Mouse (Mus musculus) cerebellum, postnatal 25 days (tissue): ENCODE results near the gene Vasn.

Source experiments
- DNase-seq, 2 experiments: peaks; one replicate each; pipeline ENCODE4 v3.0.0; 2021; ENCODE audit warnings: mixed read lengths in 2 of 2

The Vasn gene

DNA sequence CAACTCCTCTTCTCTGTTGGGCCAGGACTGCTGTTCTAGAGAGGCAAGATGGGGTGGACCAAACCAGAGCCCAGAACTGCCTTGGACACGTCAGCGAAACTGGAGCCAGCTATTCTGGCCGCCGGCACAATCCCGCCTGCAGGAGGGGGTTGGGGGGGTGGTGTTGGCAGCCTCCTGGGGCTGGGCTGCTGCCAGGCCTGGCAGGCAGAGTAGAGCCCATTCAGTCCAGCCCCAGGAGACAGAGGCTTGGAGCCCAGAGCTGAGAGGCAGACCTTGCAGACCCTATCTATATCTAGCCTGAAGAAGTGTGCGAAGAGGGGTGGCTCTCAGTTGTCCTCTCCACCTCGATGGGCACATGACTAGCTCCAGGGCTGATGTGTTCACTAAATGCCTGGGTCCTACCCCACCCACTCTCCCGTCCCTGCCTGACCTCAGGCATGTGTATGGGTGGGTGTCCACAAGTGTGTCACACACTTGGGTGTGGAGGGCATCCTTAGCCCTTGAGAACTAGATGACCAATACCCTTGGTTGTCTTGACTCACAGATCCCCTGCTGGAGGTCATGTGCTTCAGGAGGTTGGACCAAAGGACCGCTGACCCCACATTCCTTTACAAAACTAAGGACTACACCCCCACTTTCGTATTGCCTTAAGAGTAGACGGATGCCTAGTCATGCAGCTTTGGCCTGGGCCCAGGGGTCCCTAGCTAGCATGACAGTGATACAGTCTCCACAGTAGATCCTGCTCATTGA is 4.1 kb downstream of the Vasn start:
- peak; percentile 85 to 90 for DNase-seq

DNA sequence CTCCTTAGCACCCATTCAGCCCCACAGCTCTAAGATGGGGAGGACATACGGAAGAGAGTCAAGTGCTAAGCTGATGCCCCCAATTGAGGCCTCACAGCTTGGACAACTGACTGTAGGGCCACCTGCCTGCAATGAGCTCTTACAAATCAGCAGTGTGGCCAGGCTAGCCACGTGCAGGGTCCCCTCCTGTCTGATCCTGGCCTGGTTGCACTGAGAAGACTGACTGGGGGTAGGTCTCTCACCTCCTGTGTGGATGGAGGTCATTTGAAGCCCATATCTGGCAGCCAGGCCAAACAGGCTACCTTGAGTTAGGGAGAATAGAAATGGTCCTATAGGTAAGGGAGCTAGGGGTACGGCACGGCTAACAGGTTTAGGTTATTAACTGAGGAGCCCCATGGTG is 6.1 kb downstream of the Vasn start:
- no peak for DNase-seq

DNA sequence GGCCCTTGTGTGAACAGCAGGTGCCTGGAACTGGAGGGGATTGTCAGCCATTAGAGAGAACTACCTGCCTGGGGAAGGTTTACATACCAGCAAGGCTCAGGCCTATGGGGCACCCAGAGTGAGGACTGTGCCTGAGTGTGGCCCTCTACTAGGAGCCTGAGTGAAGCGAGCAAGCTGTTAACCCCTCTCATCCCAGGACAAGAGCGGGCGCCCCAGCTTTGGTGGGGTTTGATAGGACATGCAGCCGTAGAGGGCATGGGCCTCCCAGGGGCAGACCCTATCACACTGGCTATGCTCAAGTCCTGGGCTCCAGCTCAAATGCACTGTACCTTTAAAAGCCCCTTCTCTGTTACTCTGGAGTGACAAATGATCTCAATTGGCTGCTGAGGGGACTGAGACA is 7.1 kb downstream of the Vasn start:
- no peak for DNase-seq

DNA sequence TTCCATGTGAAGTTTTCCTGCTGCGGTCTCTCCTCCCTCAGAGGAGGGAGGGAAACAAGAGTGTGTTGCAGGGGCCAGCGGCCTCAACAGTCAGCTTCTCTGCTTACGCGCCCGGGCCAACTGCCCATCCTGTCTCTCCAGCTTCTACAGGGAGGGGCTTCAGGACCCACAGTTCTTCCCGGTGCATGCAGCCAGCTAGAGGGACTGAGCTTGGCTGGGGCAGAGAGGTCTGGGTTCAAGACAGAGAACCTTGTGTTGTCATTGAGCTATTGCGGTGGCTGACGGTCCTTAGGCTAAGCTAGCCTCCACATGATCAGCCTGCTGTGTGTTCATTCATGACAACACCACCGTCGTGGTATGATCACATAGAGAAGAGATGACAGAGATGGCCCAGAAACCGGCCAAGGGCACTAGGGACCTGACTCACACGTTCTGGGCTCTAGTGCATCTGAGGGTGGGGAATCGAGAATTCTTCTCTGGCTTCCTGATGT is 8.0 kb downstream of the Vasn start:
- no peak for DNase-seq

DNA sequence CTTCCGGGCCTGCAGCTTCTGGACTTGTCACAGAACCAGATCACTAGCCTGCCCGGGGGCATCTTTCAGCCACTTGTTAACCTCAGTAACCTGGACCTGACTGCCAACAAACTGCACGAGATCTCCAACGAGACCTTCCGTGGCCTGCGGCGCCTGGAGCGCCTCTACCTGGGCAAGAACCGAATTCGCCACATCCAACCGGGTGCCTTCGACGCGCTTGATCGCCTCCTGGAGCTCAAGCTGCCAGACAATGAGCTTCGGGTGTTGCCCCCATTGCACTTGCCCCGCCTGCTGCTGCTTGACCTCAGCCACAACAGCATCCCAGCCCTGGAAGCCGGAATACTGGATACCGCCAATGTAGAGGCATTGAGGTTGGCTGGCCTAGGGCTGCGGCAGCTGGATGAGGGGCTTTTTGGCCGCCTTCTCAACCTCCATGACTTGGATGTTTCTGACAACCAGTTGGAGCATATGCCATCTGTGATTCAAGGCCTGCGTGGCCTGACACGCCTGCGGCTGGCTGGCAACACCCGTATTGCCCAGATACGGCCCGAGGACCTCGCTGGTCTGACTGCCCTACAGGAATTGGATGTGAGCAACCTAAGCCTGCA is 8.8 kb downstream of the Vasn start:
- no peak for DNase-seq

DNA sequence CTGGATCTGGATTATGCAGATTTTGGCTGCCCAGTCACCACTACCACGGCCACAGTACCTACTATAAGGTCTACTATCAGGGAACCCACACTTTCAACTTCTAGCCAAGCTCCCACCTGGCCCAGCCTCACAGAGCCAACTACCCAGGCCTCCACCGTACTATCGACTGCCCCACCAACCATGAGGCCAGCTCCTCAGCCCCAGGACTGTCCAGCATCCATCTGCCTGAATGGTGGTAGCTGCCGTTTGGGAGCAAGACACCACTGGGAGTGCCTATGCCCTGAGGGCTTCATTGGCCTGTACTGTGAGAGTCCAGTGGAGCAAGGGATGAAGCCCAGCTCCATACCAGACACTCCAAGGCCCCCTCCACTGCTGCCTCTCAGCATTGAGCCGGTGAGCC is 9.5 kb downstream of the Vasn start:
- DNase-seq: no peak

DNA sequence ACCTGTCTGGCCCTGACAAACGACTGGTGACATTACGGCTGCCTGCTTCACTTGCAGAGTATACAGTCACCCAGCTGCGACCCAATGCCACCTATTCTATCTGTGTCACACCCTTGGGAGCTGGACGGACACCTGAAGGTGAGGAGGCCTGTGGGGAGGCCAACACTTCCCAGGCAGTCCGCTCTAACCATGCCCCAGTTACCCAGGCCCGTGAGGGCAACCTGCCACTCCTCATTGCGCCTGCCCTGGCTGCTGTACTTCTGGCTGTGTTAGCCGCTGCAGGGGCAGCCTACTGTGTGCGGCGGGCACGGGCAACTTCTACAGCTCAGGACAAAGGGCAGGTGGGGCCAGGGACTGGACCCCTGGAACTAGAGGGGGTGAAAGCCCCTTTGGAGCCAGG is 10.0 kb downstream of the Vasn start:
- no peak for DNase-seq

DNA sequence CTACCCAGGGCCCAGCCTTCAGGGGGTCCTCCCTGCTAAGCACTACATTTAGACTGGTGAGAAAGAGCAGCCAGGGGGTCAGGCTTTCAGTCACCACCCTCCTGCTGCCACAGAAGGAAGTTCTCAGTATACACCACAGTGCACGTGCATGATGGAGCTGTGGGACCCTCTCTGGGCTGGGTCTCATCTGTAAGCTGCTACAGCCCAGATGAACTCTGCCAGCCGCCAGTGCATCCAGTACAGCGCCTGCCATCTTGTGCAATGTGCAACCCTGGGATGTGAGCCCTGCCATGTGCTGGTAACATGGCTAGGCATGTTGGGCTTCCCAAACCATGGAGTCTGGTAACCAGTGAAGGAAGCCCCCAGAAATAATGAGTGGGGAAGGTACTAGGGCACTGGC is 10.4 kb downstream of the Vasn start:
- DNase-seq: no peak

DNA sequence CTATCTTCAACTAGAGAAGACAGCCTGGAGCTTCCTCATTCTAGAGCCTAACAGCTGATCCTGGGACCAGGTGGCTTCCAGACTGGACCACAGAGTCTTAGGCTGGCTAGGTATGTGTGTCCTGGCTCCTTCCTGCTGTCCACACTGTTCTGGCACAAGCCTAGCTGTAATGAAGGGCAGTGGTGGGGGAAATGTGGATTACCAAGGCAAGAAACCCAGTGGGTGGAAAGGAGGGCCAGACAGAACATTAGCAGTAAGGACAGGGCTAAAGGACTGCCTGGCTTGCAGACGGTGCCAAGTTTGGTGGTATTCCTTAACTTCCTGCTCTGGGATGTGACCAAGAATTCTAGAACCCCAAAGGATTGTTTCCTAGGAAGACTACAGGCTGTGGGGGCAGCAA is 11.3 kb downstream of the Vasn start:
- DNase-seq: no peak

DNA sequence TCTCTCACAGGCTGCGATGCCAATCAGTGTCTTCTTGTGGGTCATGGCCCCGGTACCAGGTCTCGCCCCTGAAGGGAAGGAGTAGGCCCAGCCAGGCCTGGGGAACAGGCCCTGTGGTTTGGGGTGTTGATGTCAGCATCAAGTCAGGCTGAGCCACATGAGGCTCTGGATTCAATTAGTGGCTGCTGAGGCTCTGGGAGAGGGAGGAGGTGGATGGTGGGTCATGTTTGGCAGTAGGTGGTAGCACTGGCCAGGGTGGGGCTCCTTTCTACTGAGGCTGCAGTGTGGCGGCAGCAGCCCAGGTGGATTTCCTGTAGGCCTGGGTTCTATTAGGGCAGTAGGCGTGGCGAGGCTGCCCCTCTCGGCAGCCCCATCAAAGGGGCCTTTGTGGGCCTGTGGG is 11.9 kb downstream of the Vasn start:
- no peak for DNase-seq

DNA sequence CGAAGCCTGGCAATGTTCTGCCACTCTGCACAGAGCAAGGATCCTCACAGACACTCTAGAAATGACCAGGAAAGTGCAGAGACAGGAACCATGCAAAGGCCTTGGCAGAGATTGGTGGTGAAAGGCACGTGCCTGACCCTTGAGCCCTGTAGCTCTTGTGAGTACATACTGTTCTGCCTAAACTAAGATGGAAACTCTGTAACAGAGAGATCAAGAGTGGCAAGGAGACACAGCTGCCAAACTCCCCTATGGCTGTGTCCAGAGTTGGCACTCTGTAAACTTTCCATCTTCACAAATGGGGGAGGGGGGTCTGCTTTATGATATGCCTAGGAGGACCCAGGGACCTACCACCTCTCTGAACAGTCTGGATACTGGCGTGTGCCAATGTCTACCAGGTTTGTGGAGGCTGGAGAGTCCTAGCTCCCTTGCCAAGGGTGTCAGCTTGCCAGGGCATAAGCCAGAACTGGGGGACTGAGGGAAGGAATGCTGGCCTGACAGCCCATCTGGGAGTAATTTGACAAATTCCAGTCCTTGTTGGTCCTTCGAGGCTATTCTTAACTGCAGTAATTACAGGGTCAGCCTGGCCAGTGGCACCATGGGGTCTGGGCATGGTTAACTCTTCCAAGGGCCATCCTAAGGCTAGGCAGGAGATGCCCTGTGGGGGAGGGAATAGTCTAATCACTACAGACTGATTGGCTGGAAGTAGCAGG is 13.1 kb downstream of the Vasn start:
- peak; percentile 80 to 84 for DNase-seq

DNA sequence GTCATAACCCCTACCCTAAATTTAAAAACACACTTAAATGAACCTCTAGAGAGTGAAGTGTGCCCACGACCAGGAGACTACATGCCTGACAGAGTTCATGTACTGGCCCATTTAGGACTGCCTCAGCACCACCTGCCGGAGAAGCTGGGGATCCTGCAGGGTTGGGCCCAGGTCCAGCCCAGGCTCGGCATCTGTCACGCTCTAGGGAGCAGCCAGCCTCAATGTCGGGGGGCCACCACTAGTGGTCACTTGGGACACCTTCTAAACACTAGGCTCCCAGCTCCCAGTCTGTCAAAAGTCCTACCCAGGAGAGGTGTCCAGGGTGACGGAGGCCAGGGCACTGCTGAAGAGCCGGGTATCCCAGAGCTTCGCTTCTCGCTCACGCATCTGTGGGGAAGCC is 15.0 kb downstream of the Vasn start:
- DNase-seq: peak; percentile 48 to 67

DNA sequence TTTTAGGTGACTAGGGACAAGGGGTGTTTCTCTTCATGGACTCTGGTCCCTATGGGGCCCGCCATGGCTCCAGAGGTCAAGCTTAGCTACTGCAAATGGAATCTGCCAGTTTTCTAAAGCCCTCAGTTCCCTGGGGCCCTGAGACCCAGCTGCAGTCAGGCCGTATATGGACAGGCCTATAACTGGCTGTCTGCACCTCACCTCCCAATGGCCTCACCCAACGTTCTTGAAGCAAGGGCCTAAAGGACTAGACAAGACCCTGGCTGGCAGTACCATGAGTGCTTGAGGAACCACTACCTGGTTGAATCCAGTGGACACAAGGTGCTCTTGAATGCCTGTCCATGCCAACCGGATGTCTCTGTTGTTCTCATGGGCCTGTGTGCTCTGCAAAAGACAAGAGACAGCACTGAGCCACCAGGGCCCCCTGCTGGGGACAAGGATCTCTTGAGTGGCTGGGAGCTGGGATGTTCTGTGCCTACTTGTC is 15.6 kb downstream of the Vasn start:
- peak in 1 of 2 experiments; percentile 34 for DNase-seq

DNA sequence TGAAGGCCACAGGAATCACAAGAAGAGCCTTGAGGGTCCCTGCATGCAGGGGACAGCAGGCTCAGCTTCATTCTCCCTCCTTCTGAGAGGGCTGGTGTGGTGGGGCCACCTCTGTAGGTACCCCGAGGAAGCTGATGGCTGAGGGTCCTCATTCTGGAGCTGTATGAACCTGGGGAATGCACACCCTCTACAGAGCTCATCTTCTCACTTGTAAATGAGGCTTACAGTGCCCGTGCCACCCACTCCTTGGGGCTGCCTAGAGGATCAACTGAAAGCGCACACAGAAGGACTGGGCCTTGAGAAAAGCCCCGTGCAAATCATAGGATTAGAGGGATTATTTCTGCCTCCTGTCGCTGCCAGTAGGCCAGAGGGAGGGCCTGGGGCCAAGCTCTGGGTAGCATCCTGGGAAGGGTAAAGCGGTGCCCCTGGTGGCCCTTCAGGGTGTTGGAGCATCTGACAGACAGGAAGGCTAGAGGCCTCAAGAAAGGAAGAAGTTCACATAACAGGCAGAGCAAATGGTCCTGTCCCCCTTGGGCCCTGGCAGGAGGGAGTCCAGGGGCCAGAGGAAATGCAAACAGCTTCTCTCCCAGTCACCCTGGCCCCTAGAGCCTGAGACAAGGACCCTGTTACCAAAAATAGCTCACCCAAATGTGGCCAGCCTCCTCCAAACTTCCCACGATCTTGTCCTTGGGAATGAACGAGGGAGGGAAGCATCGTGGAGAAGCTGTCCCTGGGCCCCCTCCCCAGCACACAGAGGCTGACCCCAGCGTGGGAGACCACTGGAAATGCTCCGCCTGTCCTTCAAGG is 16.2 kb downstream of the Vasn start:
- DNase-seq: peak in 1 of 2 experiments; percentile 42

DNA sequence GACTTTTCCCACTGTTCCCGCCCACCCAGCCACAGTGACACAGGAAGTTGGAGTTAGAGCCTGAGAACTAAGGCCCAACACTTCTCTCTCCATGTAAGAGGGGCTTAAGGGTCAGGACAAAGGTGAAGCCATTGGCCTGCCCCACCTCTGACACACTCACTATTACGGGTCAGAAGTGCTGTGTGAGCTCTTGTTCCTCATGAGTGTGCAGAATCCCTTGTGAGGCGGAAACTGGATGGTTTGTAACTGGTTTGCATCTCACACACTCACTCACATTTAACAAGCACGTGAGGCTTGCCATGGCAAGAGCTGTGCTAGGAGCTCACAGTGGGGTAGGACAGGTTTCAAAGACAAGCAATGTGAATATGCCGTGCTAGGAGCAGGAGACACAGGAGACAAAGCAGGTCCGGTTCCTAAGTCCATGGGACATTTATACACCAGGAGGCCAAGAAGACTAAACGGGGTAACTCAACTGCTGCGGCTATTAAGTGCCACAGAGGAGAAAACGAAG is 16.9 kb downstream of the Vasn start:
- DNase-seq: no peak

DNA sequence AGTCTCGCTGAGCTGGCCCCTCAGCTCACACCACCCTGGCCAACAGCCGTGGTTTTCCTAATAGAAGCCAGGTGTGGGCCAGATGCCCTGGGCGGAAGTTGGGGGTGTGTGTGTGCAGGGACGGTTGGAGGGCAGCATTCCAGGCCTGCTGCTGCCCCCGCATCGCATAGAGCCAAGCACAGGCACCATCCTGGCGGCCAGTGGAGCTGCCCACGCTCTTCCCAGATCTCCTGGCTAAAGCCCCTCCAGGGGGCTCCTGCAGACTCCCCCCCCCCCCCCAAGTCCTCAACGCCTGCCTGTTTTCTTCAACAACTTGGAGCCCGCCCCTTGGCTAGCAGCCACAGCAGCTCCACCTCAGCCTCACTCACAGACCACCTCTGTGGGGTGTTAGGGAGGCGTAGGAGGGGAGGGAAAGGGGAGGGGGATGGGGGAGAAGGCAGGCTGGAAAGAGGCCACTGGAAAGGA is 19.1 kb downstream of the Vasn start:
- no peak for DNase-seq

DNA sequence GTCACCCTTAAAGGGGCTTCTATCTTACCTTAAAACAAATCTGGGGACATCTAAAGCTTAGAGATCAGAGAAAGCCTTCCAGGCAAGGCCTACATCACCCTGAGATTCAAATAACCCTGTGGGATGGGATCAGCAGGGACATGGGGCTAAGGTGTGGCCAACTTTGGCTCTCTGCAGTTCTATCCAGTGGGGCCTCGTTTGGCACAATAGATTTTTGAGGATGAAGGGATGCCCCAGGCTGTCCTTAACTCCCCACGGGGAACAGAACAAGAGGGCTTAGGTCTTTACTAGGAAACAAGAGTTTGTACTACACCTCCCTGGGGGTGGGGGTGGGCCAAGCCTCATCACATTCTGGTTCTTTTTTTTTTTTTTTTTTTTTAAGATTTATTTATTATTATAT is 19.6 kb downstream of the Vasn start:
- no peak for DNase-seq

DNA sequence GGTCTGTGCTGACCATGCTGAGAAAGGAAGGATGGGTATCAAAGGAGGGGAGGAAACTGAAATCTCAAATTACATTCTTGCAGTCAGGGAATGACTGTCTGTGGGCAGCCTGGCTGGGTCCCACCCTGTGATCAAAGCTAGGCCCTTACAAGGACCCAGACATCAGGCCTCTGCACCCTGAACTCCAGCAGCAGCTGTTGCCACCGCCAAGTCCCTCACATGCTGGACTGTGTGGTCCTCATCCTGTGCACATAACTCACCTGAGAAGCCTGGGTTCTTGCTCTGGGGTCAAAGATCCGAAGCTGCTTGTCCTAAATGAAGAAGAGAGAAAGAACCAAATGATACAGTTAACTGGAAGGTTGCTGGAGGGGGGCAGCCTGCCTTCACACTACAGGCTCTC is 21.9 kb downstream of the Vasn start:
- no peak for DNase-seq

DNA sequence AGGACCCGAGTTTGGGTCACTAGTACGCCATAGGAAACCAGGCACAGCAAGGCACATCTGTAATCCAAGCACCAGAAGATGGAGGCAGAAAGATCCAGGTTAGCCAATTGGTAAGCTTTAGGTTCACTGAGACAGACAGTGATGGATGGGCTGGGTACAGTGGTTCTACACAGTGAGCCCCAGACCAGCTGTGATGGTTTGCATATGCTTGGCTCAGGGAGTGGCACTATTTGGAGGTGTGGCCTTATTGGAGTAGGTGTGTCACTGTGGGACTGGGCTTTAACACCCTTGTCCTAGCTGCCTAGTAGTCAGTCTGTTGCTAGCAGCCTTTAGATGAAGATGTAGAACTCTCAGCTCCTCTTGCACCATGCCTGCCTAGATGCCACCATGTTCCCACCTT is 24.1 kb downstream of the Vasn start:
- no peak for DNase-seq

DNA sequence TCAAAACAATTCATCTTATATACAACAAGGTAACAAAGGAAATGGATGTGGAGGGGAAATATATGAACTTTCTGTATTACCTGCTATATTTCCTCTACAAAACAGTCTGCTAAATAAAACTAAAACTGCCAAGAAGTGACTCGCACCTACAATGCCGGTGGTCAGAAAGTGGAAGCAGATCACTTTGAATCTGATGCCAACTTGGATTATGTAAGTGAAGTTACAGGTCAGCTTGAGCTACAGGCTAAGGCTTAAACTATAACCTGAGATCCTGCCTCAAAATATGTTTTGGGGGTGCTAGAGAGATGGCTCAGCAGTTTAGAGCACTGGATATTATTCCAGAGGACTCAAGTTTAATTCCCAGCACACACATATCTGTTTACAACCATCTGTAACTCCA is 26.0 kb downstream of the Vasn start:
- no peak for DNase-seq

DNA sequence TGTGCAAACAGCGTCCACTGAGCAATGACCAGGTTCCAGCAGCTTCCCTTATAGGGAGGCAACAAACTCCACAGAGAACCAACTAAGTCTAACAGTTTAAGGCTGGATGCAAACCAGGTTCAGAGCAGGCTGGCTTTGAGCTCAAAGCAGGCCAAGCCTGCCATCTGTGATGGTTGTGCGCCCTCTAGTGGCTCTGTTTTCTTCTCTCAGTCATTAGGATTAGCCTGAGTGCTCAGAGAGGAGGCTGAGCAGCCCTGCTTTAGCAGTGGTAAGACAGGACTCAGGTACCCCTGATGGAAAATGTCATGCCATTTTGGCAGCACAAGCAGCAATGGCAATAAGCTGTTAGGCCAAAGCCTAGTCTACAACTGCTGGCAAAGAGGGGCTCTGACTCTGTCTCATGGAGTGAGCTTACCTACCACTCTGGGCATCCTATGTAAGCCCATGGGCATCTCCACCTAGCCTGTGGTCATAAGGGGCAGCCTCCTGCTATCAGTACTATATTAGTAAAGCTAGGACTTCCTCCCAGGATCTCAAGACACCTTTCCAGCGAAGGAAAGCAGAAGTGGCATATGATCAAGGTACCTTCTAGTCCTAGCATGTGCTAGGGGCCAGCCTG is 27.6 kb downstream of the Vasn start:
- DNase-seq: peak; percentile 86 to 95

DNA sequence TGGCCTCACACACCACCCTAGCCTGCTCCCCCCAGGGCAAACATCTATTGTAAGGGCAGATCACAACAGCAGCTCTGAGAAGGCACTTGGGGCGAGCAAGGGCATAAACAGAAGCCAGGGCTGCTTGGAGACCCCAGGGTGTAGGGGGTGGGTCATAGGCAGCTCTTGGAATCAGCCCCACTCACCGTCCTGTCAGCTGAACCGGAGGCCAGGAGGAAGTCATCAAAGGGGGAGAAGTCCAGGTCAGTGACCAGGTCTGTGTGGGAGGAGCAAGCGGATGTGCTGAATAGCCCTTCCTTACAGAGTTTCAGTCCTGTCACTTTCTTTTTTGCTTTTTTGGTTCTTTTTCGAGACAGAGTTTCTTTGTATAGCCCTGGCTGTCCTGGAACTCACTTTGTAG is 30.6 kb downstream of the Vasn start:
- no peak for DNase-seq
